Mouse (Mus musculus): ENCODE measurements around the gene Nfia. TPM values are rescaled to one million over a fixed set of nuclear protein-coding genes. Genes with fewer than 3 reads are reported as not detected.

The Nfia gene
- polyA plus RNA-seq, 1 experiment from 2014 or later = 9.9 TPM

DNA sequence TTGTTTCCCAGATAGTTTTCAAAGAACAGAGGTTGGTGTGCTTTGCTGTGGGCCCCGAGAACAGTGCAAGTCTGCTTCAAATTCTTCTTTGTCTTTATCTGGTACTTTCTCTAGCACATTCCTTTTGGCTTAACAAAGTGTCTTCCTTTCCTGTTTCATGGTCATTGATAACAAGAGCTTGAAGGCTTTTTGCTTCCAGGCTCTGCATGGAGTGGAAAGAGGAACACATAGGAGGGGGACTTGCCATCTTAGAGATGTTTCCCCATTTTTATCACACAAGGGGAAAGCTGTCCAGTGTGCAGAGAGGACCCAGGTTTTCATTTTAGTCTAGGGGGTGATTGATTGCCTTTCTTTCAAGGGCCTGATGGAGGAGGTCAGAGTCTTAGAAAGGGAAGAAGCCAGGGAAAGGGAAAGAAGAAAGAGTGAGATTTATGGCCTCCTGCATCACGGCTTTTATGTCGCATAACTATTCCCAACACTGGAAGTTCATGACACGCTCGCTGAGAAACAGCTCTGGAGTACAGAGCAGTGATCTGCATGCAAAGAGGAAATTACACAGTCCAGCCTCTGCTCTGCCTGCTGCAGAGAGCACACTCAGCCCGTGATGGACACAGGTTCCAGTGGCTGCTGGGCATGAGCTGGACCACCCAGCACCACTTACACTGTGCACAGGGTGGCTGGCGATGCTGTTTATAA is 67.0 kb downstream of the Nfia start:
- Histone ChIP-seq H3K4me2 (ENCODE audit: low read depth, low read length) (no peak overlapping the region; the same call in 1 of the 2 replicates), H3K27me3 (ENCODE audit: insufficient read depth, low read length) (no peaks in the 10 kb centered on the region), H3K4me1 (ENCODE audit: insufficient read depth) (peaks cover 49% of the 10 kb centered on the region), H3K9ac (replicated peaks) (no peak overlapping the region), H3K27ac (ENCODE audit: low read depth) (peak overlapping the region; percentile 85), H3K36me3 (replicated peaks; ENCODE audit: insufficient read depth, low read length) (no peaks in the 10 kb centered on the region), H3K9me3 (ENCODE audit: low read length) (no peaks in the 10 kb centered on the region), H3K4me3 (ENCODE audit: low read depth, low read length) (no peak overlapping the region)
- no peak for TF ChIP-seq EP300 (IDR thresholded peaks at IDR 0.05; ENCODE audit: low read depth)
- TF ChIP-seq CTCF (IDR thresholded peaks at IDR 0.05; ENCODE audit: low read depth) = no peak
- DNase-seq (no peak), ATAC-seq (no peak)
- WGBS (ENCODE audit: insufficient replicate concordance) = 38% methylated on average over 7 of the region's 7 CpGs

DNA sequence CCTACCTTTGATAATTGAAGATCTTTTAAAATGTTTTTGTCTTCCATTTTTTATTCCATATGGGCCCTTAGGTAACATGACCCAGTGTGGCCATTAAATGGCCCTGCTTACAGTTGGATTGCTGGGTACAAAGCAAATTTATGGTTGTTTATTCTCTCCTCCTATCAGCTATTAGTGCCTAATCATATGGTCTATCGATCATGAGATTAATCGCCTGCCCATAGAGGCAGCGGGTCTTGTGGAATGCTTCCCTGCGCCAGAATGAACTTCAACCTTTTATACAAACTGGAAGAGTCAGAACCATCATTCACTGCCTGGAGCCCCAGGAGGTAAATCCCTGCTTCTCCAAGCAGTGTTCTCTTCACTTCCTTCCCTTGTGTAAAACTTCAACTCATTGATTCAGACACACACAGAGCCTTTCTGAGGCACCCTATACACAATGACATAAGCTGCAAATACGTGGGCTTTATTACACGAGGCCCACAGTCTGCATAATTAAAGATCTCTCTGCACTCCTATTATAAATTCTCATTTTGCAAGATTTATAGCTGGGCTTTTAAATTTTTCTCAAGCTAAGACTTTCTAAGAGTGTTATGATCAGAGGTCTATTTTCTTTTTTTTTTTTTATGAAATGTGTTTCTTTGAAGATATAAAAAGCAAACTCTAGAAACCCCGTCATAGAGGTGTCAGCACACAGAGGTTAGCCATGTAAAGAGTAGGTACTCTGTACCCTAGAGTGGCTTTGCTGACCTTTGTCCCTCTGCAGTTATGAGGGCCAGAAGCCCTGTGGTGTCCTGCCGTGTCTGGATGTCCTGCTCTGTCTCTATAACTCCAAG is 67.9 kb downstream of the Nfia start:
- Histone ChIP-seq H3K4me1 (ENCODE audit: insufficient read depth) (peaks cover 44% of the 10 kb centered on the region), H3K4me2 (ENCODE audit: low read depth, low read length) (no peak overlapping the region), H3K36me3 (replicated peaks; ENCODE audit: insufficient read depth, low read length) (no peaks in the 10 kb centered on the region), H3K27me3 (ENCODE audit: insufficient read depth, low read length) (no peaks in the 10 kb centered on the region), H3K9me3 (ENCODE audit: low read length) (no peaks in the 10 kb centered on the region), H3K4me3 (ENCODE audit: low read depth, low read length) (no peak overlapping the region), H3K27ac (ENCODE audit: low read depth) (peak overlapping the region; percentile 85), H3K9ac (replicated peaks) (no peak overlapping the region)
- ATAC-seq (peak; percentile 83), DNase-seq (no peak)
- no peak for TF ChIP-seq CTCF (IDR thresholded peaks at IDR 0.05; ENCODE audit: low read depth)
- TF ChIP-seq EP300 (IDR thresholded peaks at IDR 0.05; ENCODE audit: low read depth) = no peak
- 69% methylated on average over 8 of the region's 8 CpGs for WGBS (ENCODE audit: insufficient replicate concordance)

DNA sequence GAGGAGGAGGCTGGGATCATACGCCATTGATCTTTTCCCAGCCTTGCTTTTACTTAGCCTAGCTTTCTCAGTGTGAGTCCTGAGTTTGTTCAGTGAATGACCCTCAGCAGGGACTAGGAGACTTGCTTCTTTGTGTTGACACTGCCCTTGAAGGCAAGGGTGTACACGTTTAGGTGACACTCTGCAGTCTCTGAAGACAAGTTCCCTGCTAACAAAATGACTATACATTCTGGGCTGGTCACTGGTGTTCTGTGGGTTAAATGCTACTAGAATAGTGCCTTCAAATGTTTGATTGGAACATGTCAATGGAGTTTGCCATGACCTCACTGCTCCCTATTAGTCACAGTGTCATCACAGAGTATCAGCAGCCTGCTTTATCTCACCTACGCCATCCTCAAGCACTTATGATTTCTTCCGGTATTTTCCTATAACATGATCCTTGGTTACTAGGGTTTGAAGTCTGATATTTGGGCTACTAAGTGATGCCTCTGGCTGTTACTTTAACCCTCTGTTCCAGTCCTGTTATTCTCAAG is 68.6 kb downstream of the Nfia start:
- H3K9ac ChIP-seq (replicated peaks) = no peak overlapping the region
- ATAC-seq (peak; percentile 81), DNase-seq (no peak)
- H3K4me1 ChIP-seq (ENCODE audit: insufficient read depth) = peaks cover 44% of the 10 kb centered on the region
- H3K4me3 ChIP-seq (ENCODE audit: low read depth, low read length) = no peak overlapping the region
- peak overlapping the region; percentile 85 for H3K27ac ChIP-seq (ENCODE audit: low read depth)
- no peaks in the 10 kb centered on the region for H3K36me3 ChIP-seq (replicated peaks; ENCODE audit: insufficient read depth, low read length)
- H3K9me3 ChIP-seq (ENCODE audit: low read length) = no peaks in the 10 kb centered on the region
- WGBS (ENCODE audit: insufficient replicate concordance) = 58% methylated on average over 4 of the region's 4 CpGs
- no peak for TF ChIP-seq EP300 (IDR thresholded peaks at IDR 0.05; ENCODE audit: low read depth)
- no peak for TF ChIP-seq CTCF (IDR thresholded peaks at IDR 0.05; ENCODE audit: low read depth)
- H3K27me3 ChIP-seq (ENCODE audit: insufficient read depth, low read length) = no peaks in the 10 kb centered on the region
- H3K4me2 ChIP-seq (ENCODE audit: low read depth, low read length) = no peak overlapping the region

DNA sequence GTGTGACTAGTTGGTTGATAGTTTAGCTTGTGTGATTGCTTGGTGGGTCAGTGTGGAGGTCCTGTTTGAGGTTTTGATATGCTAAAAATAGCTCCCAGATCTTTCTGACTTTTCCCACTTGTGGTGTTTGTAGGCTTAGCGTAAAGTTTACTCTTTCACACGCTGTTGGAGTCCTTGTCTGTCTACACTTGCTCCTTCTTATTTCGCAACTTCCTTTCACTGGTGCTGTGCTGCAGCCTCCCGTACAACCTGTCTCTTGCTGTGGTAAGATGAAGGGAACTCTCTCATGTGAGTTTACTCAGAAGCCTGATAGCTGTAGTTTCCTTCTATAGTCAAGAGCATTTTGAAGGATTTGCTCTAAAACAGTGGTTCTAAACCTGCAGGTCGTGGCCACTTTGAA is 69.2 kb downstream of the Nfia start:
- H3K9me3 ChIP-seq (ENCODE audit: low read length) = no peaks in the 10 kb centered on the region
- no peaks in the 10 kb centered on the region for H3K27me3 ChIP-seq (ENCODE audit: insufficient read depth, low read length)
- H3K9ac ChIP-seq (replicated peaks) = no peak overlapping the region
- TF ChIP-seq CTCF (IDR thresholded peaks at IDR 0.05; ENCODE audit: low read depth) = no peak
- TF ChIP-seq EP300 (IDR thresholded peaks at IDR 0.05; ENCODE audit: low read depth) = no peak
- DNase-seq (no peak), ATAC-seq (no peak)
- no peaks in the 10 kb centered on the region; the same call in 1 of the 2 replicates for H3K36me3 ChIP-seq (replicated peaks; ENCODE audit: insufficient read depth, low read length)
- 27% methylated on average over 5 of the region's 5 CpGs for WGBS (ENCODE audit: insufficient replicate concordance)
- H3K4me3 ChIP-seq (ENCODE audit: low read depth, low read length) = no peak overlapping the region
- peak overlapping the region; percentile 85 for H3K27ac ChIP-seq (ENCODE audit: low read depth)
- no peak overlapping the region for H3K4me2 ChIP-seq (ENCODE audit: low read depth, low read length)
- H3K4me1 ChIP-seq (ENCODE audit: insufficient read depth) = peaks cover 41% of the 10 kb centered on the region

DNA sequence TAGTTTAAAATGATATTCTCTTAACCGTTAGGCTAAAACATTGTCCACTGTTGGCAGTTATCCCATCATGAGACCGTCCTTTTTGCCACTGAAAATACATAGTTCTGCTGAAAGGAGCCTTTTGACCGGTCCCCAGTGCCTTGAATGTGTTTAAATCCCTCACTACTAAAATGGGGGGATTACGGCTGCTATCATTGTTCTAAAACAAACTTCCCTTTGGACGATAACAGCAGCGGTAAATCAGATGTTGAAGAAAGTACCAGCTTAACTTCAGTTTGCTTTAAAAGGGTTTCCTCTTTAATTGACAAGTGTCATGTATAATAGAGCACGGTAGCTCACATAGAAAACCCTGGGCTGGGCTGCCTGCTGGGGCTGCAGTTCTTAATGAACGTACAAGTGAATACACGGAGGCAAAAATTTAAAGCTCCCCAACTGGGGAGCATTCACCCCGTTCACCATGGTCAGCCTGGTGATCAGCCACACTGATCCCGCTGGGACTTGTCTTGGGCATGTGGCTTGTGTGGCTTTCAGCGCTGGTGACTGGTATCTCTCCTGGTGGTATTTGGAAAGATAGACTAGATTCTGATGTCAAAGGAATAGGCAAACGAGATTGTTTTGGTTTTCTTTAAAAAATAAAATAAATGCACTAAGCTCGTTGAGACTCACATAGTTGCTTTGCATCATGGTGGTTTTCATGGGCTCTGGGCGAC is 71.6 kb downstream of the Nfia start:
- Histone ChIP-seq H3K27ac (ENCODE audit: low read depth) (peak overlapping the region; percentile 78), H3K27me3 (ENCODE audit: insufficient read depth, low read length) (no peaks in the 10 kb centered on the region), H3K9ac (replicated peaks) (no peak overlapping the region), H3K4me2 (ENCODE audit: low read depth, low read length) (peak overlapping the region; percentile 51; the same call in 1 of the 2 replicates), H3K4me3 (ENCODE audit: low read depth, low read length) (no peak overlapping the region), H3K36me3 (replicated peaks; ENCODE audit: insufficient read depth, low read length) (no peaks in the 10 kb centered on the region; the same call in 1 of the 2 replicates), H3K4me1 (ENCODE audit: insufficient read depth) (peaks cover 23% of the 10 kb centered on the region), H3K9me3 (ENCODE audit: low read length) (no peaks in the 10 kb centered on the region)
- ATAC-seq = no peak
- WGBS (ENCODE audit: insufficient replicate concordance) = 72% methylated on average over 15 of the region's 15 CpGs
- no peak for DNase-seq
- TF ChIP-seq CTCF (IDR thresholded peaks at IDR 0.05; ENCODE audit: low read depth) = no peak
- TF ChIP-seq EP300 (IDR thresholded peaks at IDR 0.05; ENCODE audit: low read depth) = no peak
